Mouse (Mus musculus): ENCODE measurements around the gene Ccdc150.

Gene Ccdc150

DNA sequence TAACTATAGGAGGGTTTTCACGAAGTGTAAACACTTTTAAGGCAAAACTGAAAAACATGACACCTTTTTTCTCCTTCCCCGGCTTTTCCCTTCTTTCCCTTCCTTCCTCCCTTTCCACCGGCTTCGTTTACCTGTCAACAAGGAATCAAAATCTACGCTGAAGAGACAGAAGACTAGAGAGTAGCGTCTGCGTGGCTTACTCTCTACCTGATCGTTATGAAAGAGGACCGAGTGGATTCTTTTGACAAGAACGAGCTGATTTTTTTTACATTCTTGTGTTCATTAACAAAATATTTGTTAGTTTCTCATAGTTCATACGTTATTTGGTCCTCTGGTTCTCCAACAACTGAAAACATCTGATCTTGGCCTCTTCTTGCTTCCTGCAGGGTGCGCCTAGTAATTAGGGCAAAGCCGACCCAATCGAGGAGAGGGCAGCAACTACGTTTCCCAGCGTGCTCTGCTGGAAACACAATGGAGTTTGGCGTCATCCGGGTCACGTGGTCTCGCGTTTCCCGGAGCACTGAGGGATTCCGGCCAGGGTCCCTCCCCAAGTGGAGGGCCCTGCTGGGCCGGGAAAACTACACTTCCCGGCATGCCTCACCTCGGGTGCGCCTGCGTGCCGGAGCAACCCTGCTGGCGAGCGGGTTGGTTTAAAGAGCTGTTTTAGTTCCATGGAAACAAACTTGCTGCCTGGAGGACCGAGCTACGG, at the start of gene Ccdc150:
Gene Ccdc150, plus strand, starts transcription at position 526 of the 709 bp plus-strand sequence.
- DNase-seq = peak; percentile 98

DNA sequence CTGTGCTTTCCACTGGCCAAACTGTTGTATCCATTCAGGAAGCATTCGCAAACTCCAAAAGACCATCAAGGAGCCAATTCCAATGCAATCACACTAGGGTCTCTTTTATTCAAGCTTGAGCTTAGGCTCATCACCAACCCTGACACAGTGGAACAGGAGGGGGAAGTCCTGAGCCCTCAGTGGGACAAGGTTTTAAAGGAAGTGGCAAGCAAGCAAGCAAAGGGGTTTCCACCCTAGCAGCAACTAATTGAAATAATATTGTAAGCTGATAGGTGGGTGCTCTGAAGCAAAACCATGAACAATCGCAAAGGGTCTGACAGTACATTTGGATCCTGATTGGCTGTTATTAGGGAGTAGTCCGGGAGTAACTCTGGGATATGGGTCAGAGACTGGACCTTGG, 30.2 kb upstream of the Ccdc150 start:
- DNase-seq = no peak

DNA sequence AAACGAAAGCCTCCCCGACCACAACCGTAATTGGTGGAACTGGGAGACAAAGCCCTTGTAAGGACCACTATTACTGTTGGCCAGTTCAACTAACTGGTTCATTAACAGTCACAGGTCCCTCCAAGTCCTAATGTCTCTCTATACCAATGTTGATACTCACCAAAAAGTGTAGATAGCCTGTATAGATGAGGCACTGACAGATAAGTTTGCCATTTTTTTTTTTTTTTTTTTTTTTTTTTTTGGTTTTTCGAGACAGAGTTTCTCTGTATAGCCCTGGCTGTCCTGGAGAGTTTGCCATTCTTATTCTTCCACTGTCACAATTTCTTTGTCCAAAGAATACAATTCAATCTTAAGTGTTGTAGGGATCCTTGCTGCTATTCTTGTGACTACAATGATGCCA, 7.8 kb upstream of the Ccdc150 start:
- no peak for DNase-seq

DNA sequence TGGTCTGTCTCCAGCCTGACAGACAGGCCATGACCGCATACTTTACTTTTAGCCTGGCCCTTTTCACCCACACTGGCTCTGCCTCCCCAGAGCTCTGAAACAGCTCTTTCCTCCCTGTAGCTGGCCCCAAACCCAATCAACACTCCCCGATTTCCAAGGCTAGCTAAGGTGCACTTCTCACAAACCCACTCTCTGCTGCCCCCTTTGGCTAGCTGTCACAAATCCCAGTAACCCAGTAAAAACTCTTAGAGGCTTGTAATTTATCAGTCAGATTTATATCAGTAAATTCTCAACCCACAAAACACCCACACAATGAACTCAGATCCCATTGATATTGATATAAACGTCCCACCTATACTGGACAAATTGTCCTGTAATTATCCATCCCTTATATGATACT, 25.1 kb downstream of the Ccdc150 start:
- DNase-seq = no peak

DNA sequence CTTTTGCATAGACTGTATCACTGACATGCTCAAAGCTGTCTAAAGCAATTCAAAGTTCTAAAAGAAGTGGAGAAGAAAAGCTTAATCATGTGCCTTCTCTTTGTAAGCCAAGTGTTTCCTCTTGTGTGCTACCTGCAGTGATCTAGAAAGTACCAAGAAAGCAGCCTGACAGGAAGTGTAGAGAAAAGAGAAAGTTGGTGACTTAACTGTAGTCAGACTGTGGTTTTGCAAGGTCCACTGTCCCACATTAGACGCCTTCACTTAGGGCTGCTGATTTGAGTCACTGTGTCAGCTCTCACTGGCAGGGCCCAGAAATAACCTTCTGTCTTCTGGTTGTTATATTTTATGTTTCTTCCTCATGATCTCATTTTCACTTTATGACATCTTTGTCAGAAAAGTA, 29.1 kb downstream of the Ccdc150 start:
- no peak for DNase-seq

DNA sequence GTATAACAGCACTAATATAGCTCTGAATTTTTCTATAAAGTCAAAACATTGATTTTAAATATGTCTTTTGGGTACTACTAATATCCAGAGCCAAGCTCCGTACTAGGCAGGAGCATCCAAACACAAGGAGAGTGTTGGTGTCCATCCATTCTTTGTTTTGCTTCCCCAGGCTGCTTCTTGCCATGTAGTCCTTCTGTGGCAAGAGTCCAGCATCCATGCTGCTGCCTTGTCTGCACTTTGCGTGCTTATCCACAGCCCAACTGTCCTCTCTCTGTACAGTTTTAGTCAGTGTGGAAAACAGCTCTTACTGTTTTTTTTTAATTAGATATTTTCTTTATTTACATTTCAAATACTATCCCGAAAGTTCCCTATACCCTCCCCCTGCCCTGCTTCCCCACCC, 30.2 kb downstream of the Ccdc150 start:
- DNase-seq = peak; percentile 3

DNA sequence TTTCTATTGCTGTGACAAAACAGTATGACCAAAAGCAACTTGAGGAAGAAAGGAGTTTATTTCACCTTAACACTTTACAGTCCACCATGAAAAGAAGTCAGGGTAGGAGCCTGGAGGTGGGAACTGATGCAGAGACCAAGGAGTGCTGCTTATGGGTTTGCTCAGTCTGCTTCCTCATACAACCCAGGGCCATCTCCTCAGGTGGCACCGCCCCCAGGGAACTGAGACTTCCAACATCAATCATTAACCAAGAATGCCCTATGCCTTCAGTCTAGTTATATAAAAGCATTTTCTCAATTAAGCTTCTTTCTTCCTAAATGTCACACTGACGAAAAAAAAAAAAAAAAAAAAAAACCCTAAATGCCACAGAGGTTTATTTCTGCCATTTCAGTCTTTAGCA, 55.9 kb downstream of the Ccdc150 start:
- DNase-seq = no peak

DNA sequence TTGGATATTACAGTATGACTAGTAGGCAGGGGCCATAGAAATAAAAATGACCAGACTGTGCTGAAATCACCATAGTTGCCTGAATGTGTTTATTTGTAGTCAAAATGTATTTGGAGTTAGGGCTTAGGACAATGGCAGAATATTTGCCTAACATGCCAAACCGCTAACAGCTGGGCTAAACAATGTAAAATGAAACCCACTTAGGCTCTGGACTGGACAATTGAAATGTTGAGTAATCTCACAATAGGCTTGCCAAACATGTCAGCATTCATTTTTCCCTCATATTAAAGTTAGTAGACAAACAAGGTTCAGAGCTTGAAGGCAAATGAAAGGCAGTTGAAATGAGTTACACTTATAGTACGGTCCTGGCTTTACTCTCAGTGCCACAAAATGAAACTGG, 76.2 kb downstream of the Ccdc150 start:
- no peak for DNase-seq

DNA sequence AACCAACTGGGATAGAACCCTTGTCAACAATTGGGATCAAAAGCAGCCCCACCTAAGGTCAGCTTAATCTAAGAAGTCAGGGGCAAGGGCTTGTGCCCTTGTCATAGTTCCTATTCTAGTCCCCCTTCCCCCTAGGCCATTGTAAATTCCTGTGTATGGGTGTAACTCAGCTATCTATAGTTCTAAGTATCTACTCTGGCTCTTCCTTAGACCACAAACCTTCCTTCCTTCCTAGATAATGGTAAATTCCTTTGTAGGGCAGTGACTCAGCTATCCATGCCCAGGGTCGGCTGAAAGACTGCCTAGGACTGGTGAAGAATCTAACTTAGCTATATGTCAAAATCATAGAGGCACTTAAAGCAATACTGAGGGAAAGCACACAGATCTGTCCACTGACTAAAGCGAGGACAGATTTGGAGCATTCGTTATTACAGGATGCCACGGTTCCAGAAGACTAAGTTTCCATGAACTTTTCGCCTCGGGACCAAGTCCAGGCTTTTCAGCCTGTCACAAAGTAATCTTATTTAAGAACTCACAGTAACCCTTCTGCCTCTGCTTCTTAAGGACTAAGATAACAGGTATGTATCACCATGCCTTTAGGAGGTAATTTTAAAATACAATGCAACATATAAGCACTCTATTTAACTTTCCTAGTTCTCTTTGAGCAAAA, 77.5 kb downstream of the Ccdc150 start:
- no peak for DNase-seq

DNA sequence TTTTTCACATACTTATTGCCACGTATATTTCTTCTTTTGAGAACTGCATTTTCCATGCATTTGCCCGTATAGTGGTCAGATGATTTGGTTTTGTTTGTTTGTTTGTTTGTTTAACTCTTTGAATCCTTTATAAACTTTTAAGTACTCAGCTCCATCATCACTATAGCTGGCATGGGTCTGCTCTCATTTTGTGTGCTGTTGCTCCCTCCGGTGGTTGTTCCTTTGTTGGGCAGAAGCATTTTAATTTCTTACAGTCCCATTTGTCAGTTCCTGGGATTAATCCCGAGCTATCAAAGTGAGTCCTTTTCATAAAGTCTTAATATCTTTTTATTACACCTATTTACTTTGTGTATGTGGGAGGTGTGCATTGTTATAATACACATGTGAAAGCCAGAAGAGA, 82.5 kb downstream of the Ccdc150 start:
- no peak for DNase-seq

DNA sequence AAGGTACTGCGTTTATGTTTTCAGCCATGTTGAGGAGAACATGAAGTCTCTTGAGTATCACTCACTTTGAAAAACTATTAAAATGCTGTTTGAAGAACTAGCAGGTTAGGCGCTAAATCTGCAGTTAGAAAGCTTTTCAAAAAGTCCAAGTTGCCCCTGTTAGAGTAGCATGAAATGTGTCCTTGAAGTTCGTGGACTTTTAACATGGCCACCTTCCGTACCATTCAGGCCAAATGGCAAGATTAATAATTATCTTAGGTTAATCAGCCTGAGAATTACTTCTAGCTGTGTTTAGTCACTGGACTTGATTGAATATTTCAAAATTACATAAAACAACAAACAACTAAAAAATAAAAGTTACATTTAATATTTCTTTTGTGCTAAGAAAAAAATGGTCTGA, 104.3 kb downstream of the Ccdc150 start:
- no peak for DNase-seq

DNA sequence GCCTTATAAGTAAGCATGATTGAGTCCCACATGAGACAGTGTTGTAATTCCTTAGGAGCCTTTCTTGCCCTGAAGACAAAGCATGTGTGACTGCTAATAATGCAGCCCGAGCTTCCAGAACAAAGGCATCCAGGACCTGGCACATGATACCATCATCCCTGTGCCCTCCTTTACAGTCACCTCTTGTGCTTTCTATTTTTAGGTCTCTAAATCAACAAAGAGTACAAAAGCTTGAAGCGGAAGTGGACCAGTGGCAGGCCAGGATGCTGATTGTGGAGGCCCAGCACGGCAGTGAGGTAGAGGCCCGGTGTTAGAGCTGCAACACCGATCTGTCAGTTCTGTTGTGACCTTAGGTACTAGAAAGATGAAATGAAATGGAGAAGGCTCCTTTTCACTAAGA, 105.0 kb downstream of the Ccdc150 start:
- DNase-seq = no peak

DNA sequence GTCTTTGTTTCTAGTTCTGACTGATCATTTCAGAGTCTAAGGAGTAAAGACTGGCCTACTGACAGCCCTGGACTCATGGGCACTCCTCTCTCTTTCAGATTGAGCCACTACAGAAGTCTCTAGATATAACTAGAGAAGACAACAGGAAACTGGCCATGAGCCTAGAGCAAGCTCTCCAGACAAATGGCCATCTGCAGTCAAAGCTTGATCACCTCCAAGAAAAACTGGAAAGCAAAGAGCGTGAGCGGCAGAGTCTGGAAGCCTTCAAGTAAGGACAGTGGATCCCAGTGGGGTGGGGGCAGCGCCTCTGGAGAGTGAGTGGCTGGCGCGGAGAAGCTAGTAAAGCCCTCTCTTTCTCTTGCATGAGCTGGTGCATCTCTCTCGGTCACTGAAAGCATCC, 106.1 kb downstream of the Ccdc150 start:
- DNase-seq = no peak

DNA sequence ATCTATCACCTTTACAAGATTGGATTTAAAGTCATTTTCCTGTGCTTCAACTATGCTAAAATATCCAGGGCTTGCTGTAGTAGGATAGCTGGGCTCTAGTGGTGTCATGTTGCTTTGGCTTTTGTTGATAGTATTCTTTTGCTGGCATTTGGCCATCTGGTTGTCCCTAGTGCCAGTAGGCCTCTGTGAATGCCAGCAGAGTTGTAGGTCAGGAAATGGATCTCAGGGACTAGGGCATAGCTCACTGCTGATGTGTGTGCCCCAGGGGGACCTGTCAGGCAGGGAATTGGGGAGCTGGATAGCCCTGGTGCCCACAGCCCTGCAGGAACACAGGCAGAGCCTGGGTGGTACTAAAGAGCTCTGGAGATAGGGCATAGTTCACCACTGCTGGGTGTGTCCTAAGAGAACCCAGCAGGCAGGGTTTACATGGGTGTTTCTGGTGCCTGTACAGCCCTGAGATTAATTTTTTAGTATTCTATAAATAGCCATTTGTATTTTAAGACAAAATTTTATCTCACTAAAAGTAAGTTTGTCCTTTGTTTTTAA, 127.1 kb downstream of the Ccdc150 start:
- DNase-seq = peak; percentile 12

DNA sequence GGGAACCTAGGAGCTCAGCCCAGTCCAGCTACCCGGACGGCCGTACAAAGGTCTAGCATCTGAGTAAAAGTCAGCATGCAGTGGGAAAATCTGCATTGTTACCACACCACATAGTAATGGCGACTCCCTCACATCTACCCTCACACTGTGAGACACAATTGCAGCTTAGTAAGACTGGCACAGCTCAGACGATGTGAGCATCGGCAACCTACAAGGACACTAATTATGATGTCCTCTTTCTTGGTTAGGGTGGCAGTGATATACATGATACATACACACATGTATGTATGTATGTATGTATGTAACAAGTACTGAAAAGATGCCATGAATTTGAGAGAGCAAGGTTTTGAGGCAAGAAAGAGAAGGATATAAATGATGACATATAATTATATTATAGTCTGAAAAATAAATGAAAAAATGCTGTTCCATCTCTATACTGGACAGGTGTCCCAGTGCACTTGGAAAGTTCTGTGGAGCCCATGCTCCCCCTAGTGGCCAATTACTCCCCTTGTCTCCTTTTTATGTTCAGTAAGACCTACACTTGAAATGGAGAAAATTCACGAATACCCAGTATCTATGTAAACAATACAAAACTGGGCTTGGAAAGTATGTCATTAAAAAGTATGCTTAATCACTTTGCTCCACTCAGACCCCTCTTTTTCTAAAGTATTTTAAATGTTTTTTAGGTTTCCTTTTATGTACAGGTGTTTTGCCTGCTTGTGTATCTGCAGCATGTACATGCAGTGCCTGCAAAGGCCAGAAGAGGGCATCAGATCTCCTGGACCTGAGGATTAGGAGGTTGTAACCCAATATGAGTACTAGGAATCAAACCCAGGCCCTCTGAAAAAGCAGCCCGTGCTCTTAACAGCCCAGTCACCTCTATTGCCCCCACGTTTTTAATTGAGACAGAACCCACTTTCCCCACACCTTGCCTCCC, 130.8 kb downstream of the Ccdc150 start:
- peak; percentile 46 for DNase-seq

DNA sequence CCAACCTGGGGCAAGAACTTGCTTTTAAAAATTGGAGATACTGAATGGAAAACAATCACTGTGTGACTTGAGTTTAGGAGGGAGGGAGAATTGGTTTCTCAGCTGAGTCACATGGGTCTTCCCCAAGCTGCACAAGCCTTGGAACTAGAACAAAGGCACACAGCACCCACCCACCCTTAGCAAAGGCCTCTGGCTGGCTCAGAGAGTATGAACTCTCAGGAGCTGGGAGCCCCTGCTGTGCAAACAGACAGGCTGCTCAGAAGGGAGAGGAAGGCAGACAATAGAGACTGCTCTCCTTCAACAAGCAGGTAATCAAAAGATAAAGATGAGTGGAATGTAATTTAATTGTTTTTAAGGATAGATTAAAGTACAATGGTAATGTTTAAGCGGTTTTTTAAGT, 133.7 kb downstream of the Ccdc150 start:
- no peak for DNase-seq

DNA sequence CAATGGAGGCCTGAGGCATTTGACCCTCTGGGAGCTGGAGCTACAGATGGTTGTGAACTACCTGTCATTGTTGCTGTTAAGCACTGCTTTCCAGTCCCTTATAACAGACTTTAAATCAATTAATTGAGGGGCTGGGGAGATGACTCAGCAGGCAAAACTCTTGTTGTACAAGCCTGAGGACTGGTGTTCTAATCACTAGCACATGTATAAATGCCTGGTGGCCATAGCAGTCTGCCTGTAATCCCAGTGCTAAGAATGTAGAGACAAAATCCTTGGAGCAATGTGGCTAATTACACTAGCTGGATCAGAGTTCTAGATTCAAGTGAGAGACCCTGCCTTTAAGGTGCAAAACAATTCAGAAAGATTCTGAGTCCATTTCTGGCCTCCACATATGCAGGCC, 152.3 kb downstream of the Ccdc150 start:
- DNase-seq = no peak
